Mouse (Mus musculus) testis, adult 2 months (tissue): ENCODE measurements at regions not wholly inside any gene's neighbourhood (a gene's known extent, or its start where the extent isn't known, plus 50 kb on each side); places are given as distances from the start of the nearest gene placed in this dataset.

Experiments
- CTCF ChIP-seq: fragments of 200-500 bp; IDR thresholded peaks from 2 replicates; pipeline ENCODE4 v1.5.1; 2012; ENCODE audit warnings: low read depth, mild to moderate bottlenecking, inconsistent platforms, low read length, moderate library complexity; ENCODE audit not compliant: control insufficient read depth, insufficient read depth, insufficient replicate concordance
- POLR2A ChIP-seq: fragments of 200-500 bp; IDR thresholded peaks from 2 replicates; pipeline ENCODE4 v1.6.1; 2012; ENCODE audit warnings: low read depth, mild to moderate bottlenecking, inconsistent platforms, low read length, moderate library complexity; ENCODE audit not compliant: control insufficient read depth

DNA sequence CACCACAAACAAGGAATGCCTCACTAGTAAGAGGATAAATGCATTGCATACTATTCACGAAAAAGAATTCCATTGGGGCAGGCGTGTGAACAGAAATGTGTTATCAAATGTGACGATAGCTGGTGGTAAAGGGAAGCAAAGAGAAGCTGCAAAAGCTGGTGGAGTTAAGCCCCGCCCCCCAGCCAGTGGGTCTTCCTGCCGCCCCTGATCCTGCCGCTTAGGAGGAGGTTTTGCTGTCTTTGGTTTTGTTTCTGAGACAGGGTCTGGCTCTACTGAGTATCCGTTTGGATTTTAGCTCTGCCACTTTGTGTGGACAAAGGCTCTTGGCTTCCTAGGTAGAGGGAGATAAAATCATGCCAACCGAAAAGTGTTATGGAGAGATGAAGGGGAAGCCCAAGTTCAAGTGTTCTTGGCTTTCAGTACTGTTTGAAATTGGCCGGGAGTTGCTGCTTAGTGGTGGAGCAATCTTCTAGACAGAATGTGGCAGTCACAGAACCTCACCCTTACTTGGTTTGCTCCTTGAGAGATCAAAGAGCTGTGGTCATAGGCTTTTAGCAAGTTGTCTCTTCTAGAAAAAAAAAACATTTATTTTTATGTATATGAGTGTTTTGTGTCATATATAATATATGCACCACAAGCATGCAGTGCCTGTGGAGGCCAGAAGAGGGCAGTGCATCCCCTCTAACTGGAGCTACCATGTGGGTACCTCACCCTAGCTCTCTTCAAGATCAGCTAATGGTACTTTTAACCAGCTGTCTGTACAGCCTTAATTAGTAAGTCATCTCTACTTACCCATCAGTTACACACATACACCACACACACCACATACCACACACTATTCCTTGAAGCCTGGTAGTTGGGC, 59.8 kb upstream of the Slc34a2 start:
- no peak for TF ChIP-seq POLR2A
- TF ChIP-seq CTCF = peak; percentile 67; the same call in 1 of the 2 replicates
